Mouse (Mus musculus) cerebellum, postnatal 10 days (tissue): ENCODE measurements at regions not wholly inside any gene's neighbourhood (a gene's known extent, or its start where the extent isn't known, plus 50 kb on each side); places are given as distances from the start of the nearest gene placed in this dataset.

Experiments
- DNase-seq, 2 experiments: peaks; one replicate each; pipeline ENCODE4 v3.0.0; 2021; ENCODE audit warnings: mixed read lengths in 2 of 2

DNA sequence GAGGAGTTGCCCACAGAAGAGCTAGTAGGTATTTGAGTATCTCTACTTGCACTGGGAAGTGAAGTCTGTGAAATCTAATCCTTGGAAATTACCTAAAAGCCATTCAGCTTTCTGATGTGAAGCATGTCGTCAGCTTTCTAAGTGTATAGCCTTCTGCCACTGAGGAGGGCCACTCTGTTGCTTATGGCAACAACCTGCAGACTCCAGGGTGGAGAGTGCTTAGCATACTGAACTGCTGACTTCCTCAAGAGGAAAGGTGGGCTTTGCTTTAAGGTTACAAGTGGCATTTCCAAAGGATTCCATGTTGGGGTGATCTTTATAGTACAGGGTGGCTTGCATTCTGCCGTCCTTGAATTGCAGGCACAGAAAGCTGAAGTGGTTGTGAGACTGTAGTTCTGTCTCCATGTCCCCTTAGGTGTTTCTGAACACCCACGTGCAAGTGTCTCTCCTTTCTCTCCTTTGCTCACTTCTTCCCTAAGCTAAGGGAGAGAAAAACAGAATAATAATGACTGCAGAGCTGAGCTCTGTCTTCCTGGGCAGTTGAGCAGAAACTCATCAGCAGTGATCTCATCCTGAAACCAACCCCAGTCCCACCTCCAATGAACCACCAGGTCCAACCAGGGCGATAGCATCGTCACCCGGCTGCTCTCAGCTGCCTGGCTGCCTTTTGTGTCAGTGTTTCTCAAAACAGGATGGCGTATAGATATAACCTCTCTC lies 292.3 kb upstream of the Nrp1 start:
- DNase-seq, result peak; percentile 19 to 39

DNA sequence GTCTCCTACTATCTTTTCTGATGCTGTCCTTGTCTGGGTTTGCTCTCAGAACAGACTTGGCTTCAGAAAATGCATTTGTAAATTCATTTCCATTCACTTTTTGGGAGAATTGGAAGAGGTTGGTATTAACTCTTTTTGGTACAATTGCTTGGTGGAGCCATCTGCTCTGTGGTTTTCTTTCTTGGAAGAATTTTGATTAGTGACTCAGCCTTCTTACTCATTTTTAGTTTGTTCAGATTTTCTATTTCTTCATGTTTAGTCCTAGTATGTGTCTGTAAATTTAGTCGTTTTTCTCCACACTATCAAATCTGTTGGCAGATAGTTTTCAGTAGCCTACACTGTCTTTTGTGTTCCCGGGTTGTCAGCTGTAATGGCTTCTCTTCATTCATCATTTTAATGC lies 288.7 kb upstream of the Nrp1 start:
- no peak for DNase-seq

DNA sequence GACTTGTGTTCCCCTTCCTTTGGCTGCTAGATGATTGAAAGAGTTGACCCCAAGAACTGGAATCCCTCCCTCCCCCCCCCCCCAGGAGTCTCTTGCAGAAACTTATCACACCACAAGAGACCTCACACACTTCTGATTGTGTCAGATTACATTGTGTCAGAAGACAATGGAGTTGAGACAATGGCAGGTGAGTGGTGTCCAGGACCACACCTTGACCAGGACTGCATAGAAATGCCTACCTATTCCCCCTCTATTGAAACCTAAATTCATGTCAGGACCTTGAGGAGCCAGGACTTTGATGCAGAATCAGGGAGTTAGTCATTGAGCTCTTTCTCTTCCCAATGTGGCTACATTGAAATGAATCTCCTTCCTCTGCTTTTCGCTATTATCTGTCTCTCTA lies 282.8 kb upstream of the Nrp1 start:
- DNase-seq, result no peak

DNA sequence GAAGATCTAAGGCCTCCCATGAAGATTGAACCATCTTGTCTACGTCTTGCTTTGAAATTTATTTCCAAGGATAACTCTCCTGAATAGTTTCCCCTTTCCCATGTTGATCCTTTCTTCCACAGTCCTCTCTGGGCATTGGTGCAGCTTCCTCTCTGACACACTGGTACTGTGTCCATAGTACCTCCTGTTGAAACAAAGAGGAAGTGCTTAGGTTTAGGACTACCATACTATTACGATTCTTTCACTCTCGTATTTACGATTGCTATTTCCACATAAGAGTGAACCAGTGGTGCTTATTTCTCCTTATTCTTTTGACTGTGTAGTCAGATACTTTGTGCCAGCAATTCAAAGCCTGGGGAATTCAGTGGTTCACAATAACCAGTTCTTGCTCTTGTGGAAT lies 282.2 kb upstream of the Nrp1 start:
- DNase-seq, result no peak

DNA sequence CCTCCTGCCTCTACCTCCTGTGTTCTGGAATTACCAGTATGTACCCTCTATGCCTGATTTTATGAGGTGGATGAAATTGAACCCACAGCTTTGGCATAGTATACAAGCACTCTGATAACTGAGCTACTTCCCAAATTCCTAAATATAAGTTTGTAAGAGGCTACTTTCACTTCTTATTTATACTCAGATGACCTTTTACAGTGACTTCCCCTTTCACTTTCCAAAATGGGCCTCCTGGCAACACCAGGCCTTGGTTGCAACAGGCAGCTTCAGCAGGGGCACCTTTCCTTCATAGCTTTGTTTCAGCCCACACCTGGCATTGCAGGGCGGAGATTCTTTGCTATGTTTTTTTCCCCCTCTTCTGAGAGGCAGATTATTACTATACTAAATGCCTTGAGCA lies 279.7 kb upstream of the Nrp1 start:
- DNase-seq, result no peak

DNA sequence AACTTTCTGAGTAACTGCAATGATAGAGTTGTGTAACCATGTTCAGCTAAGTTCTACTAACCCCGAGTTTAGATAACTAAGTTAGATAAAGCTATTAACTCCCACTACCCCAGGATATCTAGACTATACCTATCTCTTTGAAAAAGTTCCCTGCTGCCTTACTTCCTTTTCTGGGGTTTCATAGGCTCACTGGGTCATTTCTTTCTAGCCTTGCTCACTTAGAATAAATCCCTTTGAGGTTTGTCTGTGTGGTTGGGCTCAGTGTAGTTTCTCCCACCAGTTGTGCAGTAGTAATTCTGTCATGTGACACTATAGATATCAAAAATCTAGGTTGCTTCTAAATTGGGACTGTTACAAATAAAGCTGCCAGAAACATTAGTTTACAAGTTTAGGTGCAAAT lies 272.6 kb upstream of the Nrp1 start:
- no peak for DNase-seq

DNA sequence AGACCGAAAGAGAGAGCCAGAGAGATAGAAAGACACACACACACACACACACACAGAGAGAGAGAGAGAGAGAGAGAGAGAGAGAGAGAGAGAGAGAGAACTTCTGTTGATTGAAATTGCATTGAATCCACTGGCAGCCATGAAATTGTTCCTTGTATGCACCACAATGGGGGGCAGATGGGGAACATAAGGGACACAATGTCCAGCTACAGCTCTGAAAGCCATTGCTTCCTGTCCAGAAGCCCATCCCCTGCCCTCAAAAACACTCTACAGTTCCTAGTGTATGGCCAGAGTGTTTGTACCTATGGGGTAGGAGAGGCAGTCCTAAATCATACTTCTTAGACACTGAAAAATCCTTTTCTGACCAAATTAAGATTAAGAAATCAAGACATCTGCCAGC lies 270.9 kb upstream of the Nrp1 start:
- no peak for DNase-seq

DNA sequence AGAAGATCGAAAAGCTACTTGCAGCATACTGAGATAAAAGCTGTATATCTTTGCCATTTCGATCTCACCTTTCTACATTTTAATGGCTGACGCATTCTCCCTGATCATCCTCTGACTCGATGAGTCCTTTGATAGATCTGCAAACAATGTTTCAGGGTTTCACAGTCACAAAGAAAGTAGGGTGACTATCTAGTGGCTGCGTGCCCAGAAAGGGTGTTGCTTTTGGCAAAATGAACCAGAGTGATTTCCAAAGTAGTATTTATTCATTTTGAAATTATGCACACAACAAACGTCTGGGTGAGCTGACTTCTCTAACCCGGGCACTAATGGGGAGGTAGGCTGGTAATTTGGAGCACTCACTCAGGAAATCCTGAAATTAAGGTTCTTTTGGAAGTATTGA lies 265.6 kb upstream of the Nrp1 start:
- no peak for DNase-seq

DNA sequence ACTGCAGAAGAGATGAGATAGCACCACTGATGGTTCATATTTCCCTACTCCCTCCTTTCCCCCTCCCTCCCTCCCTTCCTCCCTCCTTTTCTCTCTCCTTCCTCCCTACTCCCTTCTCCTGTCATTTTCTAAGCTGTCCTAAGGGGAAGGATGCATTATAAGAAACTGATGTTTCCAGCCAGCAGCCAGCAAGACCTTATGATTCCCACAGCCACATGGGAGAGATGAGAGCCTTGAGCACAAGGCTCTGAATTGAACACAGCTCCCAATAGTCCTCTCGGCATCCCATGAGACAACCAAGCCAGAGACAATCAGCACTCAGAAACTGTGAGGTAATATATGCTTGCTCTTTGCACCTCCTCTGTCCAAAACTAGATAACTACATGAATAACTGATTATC lies 263.0 kb upstream of the Nrp1 start:
- no peak for DNase-seq

DNA sequence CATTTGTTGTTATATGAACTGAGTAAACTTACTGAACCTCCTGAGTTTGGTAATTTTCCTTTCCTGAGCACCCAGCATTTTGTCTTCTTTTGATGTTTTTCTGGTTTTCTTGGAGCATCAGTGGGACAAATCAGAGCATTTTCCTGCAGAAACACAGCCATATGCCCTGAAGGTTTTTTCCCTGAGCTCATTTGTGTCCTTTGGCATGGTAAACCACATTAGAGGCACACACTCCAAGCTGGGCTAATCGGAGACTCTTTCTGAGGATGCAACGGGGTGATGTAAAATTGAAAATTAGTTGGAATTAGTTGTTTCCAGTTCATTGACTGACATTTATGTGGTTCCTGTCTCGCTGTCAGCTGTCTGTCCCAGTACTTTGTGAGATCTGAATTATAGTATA lies 260.8 kb upstream of the Nrp1 start:
- DNase-seq, result no peak

DNA sequence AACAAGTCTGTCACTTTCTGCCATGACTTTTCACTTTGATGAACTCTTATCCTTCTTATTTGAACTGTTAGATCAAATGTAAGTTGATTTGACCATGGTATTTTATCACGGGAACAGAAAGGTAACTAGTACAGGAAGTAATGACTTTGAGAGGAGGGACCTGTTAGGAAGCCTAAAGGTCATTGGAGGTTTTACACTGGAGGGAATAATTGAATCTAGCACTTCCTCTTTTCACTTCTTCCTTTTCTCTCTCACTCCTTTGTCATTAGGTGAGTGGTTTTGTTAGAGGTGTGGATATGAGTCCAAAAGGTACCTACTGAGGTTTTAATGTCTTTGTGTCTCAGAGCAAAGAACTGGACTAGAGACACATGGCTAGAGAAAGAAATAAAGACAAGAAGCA lies 255.0 kb upstream of the Nrp1 start:
- DNase-seq, result no peak

DNA sequence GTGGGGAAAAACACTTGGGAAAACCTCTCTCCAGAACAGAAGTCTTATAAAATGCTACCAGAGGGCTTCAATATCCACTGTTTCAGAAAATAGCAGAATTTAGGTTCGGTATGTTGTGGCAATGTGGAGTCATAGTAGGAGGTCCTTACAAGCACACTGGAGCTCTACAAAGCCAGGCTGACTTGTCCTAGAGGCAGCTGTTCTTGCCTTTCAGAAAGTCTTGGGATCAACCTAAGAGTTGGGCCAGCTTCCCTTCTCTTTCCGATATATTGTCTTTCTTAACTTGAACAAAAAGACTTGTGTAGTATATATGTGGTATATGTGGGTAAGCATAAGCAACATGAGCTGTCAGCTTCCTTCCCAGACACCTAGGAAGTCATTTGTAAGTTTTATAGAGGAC lies 251.8 kb upstream of the Nrp1 start:
- no peak for DNase-seq

DNA sequence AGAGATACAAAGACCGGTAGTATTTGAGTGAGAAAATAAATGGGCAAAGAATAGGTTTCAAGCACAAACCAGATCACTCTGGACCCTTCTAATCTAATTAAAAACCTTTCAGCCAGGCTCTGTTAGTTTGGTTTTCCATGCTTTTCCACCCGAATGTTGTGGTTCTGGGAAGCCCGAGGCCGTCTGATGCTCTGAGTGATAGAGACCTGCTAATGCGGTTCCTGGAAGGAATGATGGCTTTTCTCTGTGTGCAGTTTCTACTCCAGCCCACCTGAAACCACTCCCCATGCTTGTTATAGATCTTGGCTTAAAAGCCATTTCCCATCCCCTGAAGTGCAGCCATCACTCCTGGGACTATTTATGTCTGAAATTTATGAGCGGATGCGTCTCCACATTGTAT lies 251.4 kb upstream of the Nrp1 start:
- DNase-seq, result no peak

DNA sequence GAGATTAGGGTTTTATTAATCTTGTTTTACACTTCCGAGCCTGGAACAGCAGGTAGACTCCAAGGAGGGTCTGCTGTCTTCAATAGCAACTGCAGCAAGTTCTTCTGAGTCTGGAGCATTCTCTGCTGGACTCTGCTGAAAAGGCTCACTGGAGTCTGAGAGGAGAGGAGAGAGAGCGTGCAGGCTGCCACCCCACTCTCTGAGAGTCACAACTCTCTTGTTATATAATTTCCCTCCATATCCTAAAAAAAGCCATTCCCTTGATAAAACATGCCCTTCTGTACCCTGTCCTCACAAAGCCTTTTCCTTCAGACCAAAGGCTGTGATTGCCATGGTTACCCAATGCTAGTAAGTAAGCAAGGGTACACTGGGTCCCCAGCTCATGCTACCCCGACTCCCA lies 249.4 kb upstream of the Nrp1 start:
- DNase-seq, result no peak

DNA sequence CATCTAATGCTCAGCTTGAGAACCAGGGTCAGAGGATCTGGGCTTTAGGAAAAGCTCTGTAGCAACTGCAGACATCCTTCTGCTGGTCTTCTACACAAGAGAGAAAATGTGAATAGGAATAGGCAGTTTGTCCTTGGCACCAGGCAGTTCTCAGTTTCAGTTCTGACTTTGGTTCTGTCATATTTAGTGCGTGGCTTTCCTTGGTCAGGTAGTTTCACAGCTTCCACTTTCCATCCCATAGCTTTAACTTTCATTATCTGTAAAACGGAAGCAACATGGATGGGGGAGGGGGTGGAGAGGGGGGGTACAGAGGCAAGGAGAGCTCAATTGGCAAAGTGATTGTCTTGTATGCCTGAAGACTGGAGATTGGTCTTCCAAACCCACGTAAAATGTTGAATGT lies 247.3 kb upstream of the Nrp1 start:
- no peak for DNase-seq

DNA sequence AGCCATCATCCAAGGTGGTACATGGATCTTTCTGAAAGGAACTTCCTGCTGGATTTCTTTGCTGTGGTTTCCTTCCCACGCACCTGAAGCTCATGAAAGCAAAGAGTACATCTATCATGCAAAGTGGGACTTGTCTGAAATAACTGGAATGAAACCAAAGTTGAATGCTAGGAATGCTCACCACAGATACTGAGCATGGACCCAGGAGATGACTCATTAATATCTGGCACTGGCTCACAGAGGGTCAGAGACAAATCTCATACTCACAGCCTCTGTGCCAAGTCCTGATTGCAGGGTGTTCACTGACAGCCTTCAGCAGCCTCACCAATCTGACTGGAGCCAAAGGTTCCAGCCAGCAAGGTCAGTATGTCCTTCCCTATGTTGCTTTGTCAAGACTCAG lies 245.3 kb upstream of the Nrp1 start:
- DNase-seq, result peak; percentile 24 to 28

DNA sequence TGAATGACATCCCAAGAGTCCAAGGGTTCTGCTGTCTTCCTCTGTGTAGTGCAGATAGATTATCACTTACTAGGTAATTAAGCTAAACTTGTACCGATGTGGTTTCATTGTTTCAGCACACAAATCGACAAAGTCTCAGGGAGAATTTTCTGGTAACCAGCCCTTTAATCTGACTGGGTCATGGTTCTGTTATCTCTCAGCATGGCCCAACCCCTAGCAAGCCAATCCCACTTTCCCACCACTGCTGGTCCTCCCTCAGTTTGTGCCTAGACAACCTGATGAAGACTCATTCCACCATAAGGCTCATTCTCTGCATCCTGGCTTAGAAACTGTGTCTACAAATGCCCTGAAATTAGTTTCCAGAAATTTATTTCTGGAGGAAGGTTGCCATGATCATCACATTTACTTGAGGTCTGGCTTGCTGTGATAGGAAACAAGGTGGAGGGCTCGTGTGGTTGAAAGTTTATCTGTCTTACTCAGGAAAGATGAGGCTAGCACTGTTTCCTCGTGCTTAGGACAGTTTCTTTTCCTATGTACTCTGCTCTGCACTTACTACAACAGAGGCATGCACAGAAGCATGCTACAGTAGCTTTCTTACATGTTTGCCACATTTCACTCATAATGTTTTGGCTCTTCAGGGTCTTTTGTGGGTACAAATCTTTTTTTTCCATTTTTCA lies 217.0 kb upstream of the Nrp1 start:
- DNase-seq, result no peak

DNA sequence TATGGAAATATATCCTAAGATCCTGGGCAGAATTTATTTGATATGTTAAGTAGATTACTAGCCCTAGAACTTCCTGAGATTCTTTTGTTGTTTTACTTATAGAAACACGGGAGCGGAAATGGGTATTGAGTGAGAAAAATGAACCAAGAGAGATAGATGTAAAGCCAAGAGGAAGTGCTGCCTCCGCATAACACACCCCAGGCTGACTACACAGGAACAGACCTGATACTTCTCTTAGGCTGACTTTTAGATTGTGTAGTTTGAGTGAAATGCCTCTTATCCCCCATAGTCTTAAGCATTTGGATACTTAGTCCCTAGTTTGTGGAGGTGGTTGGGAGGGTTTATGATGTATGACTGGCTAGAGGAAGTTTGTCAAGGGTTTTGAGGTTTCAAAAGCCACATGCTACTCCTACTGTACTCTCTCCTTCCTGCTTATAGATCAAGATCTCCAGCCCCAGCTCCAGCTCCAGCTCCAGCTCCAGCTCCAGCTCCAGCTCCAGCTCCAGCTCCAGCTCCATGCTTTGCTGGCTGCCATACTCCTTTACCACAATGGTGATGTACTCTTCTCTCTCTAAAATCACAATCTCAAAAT lies 210.0 kb upstream of the Nrp1 start:
- DNase-seq, result no peak

DNA sequence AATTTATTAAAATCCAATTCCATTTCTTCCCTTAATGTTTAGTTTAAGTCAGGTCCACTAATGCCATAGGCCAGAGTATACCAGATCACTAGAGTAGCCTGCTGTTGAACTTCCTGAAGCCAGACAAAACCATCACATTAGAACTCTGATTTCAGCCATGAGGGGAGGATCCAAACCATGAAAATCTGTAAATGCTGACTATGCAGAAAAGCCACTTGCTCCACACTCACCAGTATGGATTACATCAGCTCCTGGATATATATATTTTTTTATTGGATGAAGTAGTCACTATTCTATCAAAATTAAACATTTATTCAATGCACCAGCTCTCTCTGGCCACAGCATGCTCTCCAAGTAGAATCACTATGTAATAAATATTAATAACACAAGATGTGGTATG lies 202.8 kb upstream of the Nrp1 start:
- DNase-seq, result no peak

DNA sequence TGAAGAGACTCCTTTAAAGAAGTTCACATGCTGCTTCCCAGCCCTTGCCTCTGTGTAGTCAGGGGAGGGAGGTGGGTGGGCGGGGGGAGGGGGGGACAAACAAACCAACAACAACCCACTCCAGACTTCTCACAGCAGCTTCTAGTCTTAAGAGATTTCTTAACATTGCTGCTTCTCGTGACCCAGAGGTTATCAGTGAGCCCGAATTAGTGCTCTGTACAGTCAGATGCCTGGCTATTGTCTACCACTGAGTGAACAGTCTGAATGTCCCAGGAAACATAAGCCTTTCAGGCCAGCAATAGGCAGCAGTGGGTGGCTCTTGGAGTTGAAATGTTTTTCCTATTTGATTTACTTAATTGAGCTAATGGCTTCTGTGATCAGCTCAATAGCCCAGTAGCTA lies 202.2 kb upstream of the Nrp1 start:
- DNase-seq, result no peak

DNA sequence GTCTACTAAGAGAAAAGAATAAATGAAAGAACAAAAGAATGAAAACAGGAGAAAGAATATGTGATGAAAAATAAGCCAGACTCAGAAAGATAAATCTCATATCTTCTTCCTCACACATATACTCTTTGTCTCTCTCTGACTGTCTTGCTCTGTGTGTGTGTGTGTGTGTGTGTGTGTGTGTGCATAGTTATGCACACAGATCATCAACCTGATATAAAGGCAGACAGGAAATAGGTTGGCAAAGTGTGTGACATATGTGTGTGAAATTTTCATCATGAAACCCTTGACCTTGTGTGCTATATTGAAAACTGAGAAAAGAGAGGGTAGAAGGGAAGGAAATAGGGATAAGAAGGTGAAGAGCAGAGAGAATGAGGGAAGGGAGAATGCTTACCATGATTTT lies 195.5 kb upstream of the Nrp1 start:
- no peak for DNase-seq

DNA sequence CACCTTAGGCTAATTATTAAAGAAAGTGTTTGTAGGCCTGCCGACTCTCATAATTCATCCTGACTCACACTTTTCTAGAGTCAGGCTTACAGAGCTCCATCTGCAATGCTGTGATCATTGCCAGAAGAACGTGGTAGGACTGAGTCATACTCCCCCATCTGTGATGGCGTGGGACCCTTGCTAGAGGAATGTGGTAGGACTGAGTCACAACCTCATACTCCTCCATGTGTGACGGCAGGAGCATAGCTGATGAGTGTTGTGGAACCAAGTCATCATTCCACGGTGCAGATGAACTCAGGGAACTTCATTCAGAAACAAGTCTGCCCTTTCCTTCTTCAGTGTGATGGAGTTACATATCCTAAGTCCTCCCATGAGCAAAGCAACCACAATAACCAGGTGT lies 193.4 kb upstream of the Nrp1 start:
- no peak for DNase-seq

DNA sequence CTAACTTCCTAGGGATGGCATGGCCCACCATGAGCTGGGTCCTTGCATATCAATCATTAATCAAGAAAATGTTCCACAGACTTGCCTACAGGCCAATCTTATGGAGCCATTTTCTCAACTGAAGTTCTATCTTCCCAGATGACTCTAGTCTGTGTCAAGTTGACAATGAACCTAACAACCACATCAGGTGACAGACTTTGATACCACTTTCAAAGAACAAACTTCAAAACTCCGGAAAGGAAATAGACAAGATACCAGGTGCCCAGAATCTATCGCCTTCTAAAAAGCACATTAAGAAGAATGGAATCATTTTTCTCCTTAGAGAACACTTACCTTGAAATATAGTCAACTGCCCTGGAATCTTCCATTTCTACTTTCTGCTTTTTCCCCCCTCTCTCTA lies 192.8 kb upstream of the Nrp1 start:
- DNase-seq, result no peak

DNA sequence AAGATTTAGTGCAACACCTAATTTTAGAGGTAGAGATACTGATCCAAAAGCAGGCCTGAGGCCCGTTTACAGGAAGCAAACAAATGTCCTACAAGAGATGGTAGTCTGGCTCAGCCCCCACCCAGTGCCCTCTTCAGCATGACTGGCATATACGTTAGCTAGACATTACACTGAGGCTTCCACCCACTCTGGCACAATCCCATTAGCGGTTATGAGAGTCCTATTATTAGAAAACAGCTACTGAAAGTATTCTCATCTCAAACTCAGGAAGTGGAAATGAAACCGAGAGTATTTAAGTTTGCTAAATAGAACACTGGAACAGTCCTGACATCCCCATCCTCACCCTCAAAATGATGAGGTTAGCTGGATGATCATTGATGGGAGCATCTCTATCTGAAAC lies 192.3 kb upstream of the Nrp1 start:
- DNase-seq, result no peak

DNA sequence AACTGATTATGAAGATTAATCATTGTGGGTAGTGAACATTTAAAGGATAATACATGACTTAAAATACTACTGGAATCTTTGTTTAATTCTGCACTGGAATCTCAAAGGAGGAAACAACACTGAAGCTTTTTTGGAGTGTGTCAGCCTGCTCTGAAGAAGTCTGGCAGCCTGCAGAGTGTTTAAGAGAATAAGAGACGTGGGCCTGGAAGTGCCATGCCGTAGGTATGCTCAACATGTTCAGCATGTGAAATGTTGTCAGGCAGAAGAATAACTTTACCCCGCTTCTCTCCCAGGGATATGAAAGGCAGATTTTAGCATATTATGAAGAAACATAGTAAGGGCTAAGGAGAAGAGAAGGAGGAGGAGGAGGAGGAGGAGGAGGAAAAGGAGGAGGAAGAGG lies 189.6 kb upstream of the Nrp1 start:
- DNase-seq, result no peak
